Mouse (Mus musculus): Measurements from ENCODE around the gene Abhd14b.
A peak's percentile ranks its signal among the peaks of the same experiment; 100 is the strongest.

- TF ChIP-seq POLR2A (IDR thresholded peaks at IDR 0.05; ENCODE audit: low read depth, low read length): no peak
- TF ChIP-seq CTCF (IDR thresholded peaks at IDR 0.05; ENCODE audit: borderline replicate concordance, insufficient read depth, low read length): peak; percentile 5; the same call in 1 of the 2 replicates
Measured at GRCm38 (mm10) chr9:106442680-106443079, 4.6 kb upstream of the Abhd14b start.

Data from embryonic fibroblast, embryonic 13.5 days (primary cell).